Mouse (Mus musculus) liver, embryonic 14.5 days (tissue): ENCODE results near the gene Tac1.

Experiments used
- CTCF ChIP-seq: IDR thresholded peaks from 2 replicates; pipeline ENCODE4 v1.5.1; 2016; ENCODE audit warnings: antibody characterized with exemption, low read depth, control low read depth
- EP300 ChIP-seq: IDR thresholded peaks from 2 replicates; pipeline ENCODE4 v1.6.1; 2016; ENCODE audit warnings: antibody characterized with exemption, low read depth

DNA sequence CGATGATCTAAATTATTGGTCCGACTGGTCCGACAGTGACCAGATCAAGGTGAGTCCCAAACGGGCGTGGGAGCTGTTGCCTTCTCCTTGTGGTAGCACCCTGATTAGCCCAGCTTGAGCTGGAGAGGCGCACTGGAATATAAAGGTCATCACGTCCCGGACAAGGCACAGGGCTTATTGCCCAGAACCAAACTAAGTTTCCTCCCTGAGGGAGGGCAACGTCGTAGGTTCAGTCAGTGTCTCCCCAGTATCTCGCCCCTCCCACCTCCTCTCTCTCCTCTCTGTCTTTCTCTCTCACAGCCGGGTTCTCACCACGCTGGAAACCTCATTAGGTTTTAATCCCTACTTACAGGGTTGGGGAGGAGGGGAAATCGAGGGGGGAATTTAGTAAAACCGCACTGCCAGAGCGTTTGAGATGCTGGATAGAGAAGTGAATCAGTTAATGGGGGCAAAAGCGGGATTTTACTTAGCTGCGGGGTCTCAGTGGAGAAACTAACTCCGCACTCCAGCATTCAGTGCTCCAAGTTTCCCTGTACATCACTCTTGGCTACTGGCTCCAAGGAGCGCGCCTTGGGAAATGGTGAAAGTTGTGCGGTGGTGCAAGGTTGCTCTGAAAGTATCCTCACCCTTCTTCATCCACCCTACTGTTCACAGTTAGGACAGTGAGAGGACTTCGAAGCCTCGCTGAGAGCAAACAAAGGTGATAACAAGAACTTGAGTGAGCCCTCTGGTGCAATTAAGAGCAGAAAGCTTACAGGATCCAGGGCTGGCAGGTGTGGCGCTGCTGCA is 1.2 kb downstream of the Tac1 start:
- no peak for TF ChIP-seq CTCF
- TF ChIP-seq EP300: no peak
